Mouse (Mus musculus) lung, adult 2 months (tissue): ENCODE measurements around the gene Ralgps2.

Experiments
- CTCF ChIP-seq: fragments of 200-500 bp; IDR thresholded peaks from 2 replicates; pipeline ENCODE4 v1.5.1; 2011; ENCODE audit warnings: mild to moderate bottlenecking, low read length, control low read depth; ENCODE audit not compliant: insufficient read depth
- POLR2A ChIP-seq: fragments of 200-500 bp; IDR thresholded peaks from 2 replicates; pipeline ENCODE4 v1.6.1; 2011; ENCODE audit warnings: low read depth, mild to moderate bottlenecking, control low read depth, low read length, borderline replicate concordance; ENCODE audit errors: extremely low read depth

DNA sequence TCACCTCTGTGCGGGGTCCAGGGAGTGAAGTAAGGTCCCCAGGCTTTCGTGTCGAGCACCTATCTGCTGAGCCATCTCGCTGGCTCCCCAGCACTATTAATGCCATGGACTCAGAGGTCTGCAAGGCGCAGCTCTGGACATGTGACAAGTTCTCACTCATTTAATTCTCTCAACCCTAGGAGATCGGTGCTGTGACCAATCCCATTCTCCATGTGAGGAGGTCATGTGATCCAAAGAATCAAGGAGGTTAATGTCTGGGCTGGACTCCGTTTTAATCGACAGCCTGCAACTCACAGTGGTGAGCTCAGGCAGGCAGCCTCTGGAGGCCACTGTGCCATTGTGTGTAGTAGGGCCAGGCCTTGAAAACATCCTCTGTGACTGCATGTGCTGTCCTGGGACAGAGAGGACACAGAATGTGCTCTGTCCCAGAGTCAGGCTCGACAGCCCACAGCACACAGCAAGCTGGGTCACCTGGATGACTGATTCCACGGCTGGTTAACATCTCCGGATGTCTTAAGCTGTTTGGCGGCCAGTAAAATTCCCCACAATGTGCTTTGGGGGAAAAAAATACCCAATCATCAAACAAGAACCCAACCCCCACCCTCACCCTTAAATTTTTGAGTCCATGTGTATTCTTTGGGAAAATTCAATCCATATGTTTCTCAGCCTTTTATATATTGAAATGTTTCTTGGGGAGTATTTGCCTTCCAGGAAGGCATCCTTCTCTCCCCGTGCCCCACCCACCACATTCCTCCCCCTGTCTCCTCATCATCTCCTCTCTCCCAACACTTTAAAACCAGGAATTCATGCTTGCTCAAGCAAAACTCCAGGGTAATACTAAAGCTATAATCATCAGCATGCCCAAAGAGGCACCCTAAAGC is 178.6 kb downstream of the Ralgps2 start:
- TF ChIP-seq POLR2A (no peak), CTCF (no peak)
